Mouse (Mus musculus): ENCODE measurements at regions not wholly inside any gene's neighbourhood (a gene's known extent, or its start where the extent isn't known, plus 50 kb on each side); places are given as distances from the start of the nearest gene placed in this dataset.

DNA sequence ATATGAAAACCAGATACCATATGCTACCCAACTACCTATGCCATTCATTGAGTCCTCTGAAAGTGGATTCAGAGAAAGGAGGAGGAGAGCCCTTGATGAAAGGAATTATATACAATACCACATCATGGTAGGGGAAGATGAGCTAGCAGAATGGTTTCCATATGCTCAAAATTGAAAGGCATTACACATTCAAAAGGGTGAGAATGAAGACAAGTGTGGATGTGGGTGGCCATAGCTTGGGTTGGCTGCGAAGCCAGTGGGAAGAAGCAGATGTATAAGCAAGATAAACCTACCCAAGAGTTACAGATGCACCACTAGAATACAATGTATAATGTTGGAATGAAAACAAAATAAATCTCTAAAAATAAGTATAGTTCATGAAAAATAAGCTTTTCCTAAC, 485.4 kb downstream of the Nova1 start:
- H3K9ac ChIP-seq (ENCODE audit: low read length), result no peak overlapping the region
- no peak for ATAC-seq (replicated peaks; ENCODE audit: low FRiP score, low TSS enrichment, low read depth)
- H3K27ac ChIP-seq (ENCODE audit: low read depth), result no peak overlapping the region
- H3K4me1 ChIP-seq (replicated peaks; ENCODE audit: control insufficient read depth, insufficient read depth, low read length), result no peaks in the 10 kb centered on the region
- H3K27me3 ChIP-seq (replicated peaks; ENCODE audit: control insufficient read depth, insufficient read depth, low read length), result no peaks in the 10 kb centered on the region
- H3K4me3 ChIP-seq (ENCODE audit: low read depth, low read length), result no peak overlapping the region
- 86% methylated on average over 1 of the region's 1 CpGs for WGBS
- H3K9me3 ChIP-seq (ENCODE audit: control insufficient read depth, low read length), result no peaks in the 10 kb centered on the region
- no peak for DNase-seq (ENCODE audit: low spot score)
- no peaks in the 10 kb centered on the region for H3K36me3 ChIP-seq (ENCODE audit: control insufficient read depth, insufficient read depth, low read length)
- H3K4me2 ChIP-seq (ENCODE audit: low read length), result no peak overlapping the region

DNA sequence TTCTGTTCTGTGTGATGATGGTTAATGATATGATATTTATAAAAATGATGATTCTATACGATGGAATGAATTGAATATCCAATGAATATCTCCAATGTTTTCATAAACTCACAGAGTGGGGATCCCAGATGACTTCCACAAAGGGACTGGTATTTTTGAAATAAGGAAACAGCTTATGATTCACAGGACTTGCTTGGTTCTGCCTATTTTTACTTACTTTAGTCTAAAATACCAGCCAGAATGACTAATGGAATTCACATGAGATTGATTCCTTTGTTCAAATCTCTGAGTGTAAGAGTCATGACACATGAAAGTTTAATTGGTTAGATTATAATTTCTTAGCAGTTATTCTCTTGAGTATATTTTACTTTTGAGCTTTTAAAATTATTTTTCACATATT, 490.9 kb downstream of the Nova1 start:
- Histone ChIP-seq H3K27ac (ENCODE audit: low read depth) (no peak overlapping the region), H3K4me2 (ENCODE audit: low read length) (no peak overlapping the region), H3K36me3 (ENCODE audit: control insufficient read depth, insufficient read depth, low read length) (no peaks in the 10 kb centered on the region), H3K4me3 (ENCODE audit: low read depth, low read length) (no peak overlapping the region), H3K27me3 (replicated peaks; ENCODE audit: control insufficient read depth, insufficient read depth, low read length) (no peaks in the 10 kb centered on the region), H3K9ac (ENCODE audit: low read length) (no peak overlapping the region), H3K4me1 (replicated peaks; ENCODE audit: control insufficient read depth, insufficient read depth, low read length) (no peaks in the 10 kb centered on the region), H3K9me3 (ENCODE audit: control insufficient read depth, low read length) (no peaks in the 10 kb centered on the region)
- no peak for DNase-seq (ENCODE audit: low spot score)
- 76% methylated on average over 1 of the region's 1 CpGs for WGBS
- ATAC-seq (replicated peaks; ENCODE audit: low FRiP score, low TSS enrichment, low read depth), result no peak

DNA sequence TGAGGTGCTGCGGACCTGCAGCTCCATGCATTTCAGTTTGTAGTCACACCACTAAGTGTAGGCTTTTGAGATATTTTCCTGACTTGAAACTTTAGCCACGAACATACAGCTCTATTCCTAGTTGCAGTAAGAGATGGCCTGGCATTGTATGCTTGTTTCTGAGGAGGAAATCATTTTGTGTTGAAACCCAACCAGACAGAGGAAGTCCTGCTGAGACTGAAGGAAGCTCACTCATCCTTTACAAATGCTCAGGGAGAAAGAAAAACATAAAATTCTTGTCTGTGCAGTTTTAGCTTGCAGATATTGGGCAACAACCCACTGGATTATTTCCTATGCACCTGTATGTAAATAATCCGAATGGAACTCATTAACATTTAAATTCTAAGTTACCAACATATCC, 495.5 kb downstream of the Nova1 start:
- 72% methylated on average over 3 of the region's 3 CpGs for WGBS
- DNase-seq (ENCODE audit: low spot score) (no peak), ATAC-seq (replicated peaks; ENCODE audit: low FRiP score, low TSS enrichment, low read depth) (no peak)
- Histone ChIP-seq H3K36me3 (ENCODE audit: control insufficient read depth, insufficient read depth, low read length) (no peaks in the 10 kb centered on the region), H3K4me3 (ENCODE audit: low read depth, low read length) (no peak overlapping the region), H3K4me1 (replicated peaks; ENCODE audit: control insufficient read depth, insufficient read depth, low read length) (no peaks in the 10 kb centered on the region), H3K4me2 (ENCODE audit: low read length) (no peak overlapping the region), H3K27ac (ENCODE audit: low read depth) (no peak overlapping the region), H3K9ac (ENCODE audit: low read length) (no peak overlapping the region), H3K27me3 (replicated peaks; ENCODE audit: control insufficient read depth, insufficient read depth, low read length) (no peaks in the 10 kb centered on the region), H3K9me3 (ENCODE audit: control insufficient read depth, low read length) (no peaks in the 10 kb centered on the region)

DNA sequence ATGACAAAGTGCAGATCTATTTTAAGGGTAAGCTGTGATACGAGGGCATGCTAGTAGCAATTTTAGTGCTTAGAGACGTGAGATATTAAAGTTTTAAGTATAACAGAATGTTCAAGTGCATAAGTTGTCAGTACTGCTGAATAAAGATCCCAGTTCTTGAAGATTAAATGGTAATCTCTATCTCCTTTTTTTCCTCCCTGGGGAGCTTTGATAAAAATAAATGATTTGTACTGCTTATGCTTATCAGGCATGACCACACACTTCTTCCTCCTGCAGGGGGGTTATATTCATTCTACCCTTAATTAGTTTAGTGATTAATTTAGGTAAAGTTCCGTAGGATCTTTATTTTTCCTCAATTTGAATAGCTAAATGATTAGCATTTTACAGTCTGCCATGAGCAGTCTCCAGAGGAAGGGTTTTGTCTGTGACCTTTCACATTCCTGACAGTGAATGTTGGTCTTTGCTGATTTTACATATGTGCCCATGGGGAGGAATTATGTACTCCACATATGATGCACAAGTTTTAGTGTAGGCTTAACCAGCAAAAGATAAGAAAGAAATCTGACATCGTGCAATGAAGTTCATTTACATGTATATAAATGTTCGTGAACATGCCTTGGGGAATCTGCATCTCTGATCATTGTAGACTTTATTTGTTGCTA, 515.5 kb downstream of the Nova1 start:
- Histone ChIP-seq H3K27ac (ENCODE audit: low read depth) (no peak overlapping the region), H3K9me3 (ENCODE audit: control insufficient read depth, low read length) (no peaks in the 10 kb centered on the region), H3K4me2 (ENCODE audit: low read length) (no peak overlapping the region), H3K27me3 (replicated peaks; ENCODE audit: control insufficient read depth, insufficient read depth, low read length) (no peaks in the 10 kb centered on the region), H3K9ac (ENCODE audit: low read length) (no peak overlapping the region), H3K4me1 (replicated peaks; ENCODE audit: control insufficient read depth, insufficient read depth, low read length) (no peaks in the 10 kb centered on the region), H3K4me3 (ENCODE audit: low read depth, low read length) (no peak overlapping the region), H3K36me3 (ENCODE audit: control insufficient read depth, insufficient read depth, low read length) (no peaks in the 10 kb centered on the region)
- WGBS, result 82% methylated on average over 5 of the region's 5 CpGs
- no peak for DNase-seq (ENCODE audit: low spot score)
- ATAC-seq (replicated peaks; ENCODE audit: low FRiP score, low TSS enrichment, low read depth), result no peak

DNA sequence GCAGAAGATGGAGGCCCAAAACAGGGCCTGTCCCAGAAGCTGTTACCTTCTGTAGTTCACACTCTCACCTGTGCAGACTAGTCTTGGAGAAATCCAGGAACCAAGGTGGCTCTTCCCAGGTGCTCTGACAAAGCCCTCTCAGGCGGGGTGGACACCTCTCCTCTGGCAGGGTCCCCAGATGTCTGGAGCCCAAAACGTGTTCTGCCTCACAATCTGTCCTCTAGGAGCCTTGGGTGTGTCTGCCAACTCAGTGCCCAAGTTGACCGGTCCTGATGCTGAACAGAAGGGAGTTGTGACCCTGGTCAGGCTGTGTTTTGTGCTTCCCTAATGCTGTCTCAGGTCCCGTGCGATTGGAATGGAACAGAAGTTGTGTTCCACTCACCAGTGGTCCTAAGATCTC, 519.8 kb downstream of the Nova1 start:
- no peak for ATAC-seq (replicated peaks; ENCODE audit: low FRiP score, low TSS enrichment, low read depth)
- 78% methylated on average over 5 of the region's 5 CpGs for WGBS
- DNase-seq (ENCODE audit: low spot score), result no peak

DNA sequence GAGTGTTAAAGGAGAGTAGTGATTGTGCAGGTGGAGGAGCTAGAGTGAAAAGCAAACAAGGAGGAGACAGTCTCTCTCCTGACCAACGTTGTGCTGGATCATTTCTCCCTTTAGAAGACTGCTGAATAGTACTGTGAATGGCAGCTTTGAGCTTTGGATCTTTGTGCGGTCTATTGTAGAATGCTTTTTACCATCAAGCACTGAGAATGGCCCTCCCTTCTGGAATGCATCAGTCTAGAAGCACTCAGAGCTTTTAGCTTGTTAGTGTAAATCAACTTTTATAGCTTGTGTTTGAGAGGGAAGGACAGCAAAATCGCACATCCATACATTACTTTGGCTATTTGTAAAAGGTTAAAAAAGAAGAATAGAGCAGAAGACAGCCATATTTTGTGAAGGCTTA, 534.2 kb downstream of the Nova1 start:
- ATAC-seq (replicated peaks; ENCODE audit: low FRiP score, low TSS enrichment, low read depth) (no peak), DNase-seq (ENCODE audit: low spot score) (no peak)
- H3K4me1 ChIP-seq (replicated peaks; ENCODE audit: control insufficient read depth, insufficient read depth, low read length), result no peaks in the 10 kb centered on the region
- H3K36me3 ChIP-seq (ENCODE audit: control insufficient read depth, insufficient read depth, low read length), result no peaks in the 10 kb centered on the region
- H3K4me2 ChIP-seq (ENCODE audit: low read length), result no peak overlapping the region
- H3K9ac ChIP-seq (ENCODE audit: low read length), result no peak overlapping the region
- WGBS, result 35% methylated on average over 3 of the region's 3 CpGs
- no peaks in the 10 kb centered on the region for H3K9me3 ChIP-seq (ENCODE audit: control insufficient read depth, low read length)
- H3K4me3 ChIP-seq (ENCODE audit: low read depth, low read length), result no peak overlapping the region
- H3K27ac ChIP-seq (ENCODE audit: low read depth), result no peak overlapping the region
- no peaks in the 10 kb centered on the region for H3K27me3 ChIP-seq (replicated peaks; ENCODE audit: control insufficient read depth, insufficient read depth, low read length)

More for the DNA sequence above, 519.8 kb downstream of the Nova1 start:
- no peak overlapping the region for H3K4me3 ChIP-seq (ENCODE audit: low read depth, low read length)
- no peak overlapping the region for H3K27ac ChIP-seq (ENCODE audit: low read depth)
- H3K4me2 ChIP-seq (ENCODE audit: low read length), result no peak overlapping the region
- no peaks in the 10 kb centered on the region for H3K36me3 ChIP-seq (ENCODE audit: control insufficient read depth, insufficient read depth, low read length)
- no peaks in the 10 kb centered on the region for H3K9me3 ChIP-seq (ENCODE audit: control insufficient read depth, low read length)
- H3K9ac ChIP-seq (ENCODE audit: low read length), result no peak overlapping the region
- H3K4me1 ChIP-seq (replicated peaks; ENCODE audit: control insufficient read depth, insufficient read depth, low read length), result no peaks in the 10 kb centered on the region
- no peaks in the 10 kb centered on the region for H3K27me3 ChIP-seq (replicated peaks; ENCODE audit: control insufficient read depth, insufficient read depth, low read length)

DNA sequence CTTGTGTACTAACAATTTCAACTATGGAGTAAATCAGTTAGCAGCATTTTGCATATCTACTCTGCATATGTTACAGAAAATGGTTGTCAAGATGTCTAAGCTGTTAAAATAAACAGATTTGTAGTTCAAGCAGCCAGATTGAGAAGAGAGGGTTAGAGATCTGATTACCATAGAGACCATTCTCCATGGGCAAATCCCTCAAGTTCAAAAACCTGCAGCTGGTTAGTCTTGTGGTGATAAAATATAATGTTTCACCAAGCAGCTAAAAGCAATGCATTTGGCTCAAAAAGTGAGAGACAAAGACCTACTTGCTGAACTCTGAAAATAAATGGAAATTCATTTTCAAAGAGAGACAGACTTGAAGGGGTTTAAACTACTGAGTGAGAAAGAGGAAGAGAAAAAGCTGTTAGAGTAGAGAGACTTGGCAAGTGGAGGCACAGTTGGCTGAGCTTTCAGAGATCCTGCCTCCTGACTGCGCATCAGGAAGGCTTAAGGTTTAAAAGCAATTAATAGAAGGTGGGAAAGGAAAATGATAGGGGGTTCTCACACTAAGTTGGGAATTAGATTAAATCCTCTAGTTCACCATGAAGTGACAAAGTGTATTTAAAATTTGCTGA, 570.2 kb downstream of the Nova1 start:
- no peak for DNase-seq (ENCODE audit: low spot score)

DNA sequence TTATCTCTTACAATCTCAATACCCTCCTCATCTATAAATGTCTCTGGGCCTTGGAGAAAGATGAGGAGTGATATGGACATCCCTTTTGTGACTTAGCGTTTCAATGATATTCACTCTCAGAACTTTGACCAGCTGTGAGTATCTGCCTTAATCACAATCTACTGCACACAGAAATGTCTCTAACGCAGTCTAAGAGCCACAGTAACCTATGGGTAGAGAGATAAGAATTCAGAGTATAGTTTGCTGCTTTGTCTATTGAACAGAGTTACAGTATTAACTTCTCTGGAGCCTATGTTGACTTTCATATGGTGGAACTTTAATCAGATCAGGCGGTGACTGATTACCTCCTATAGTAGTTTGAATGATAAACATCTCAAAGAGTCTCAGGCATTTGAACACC, 573.8 kb downstream of the Nova1 start:
- WGBS, result 82% methylated on average over 3 of the region's 3 CpGs
- ATAC-seq (replicated peaks; ENCODE audit: low FRiP score, low TSS enrichment, low read depth) (no peak), DNase-seq (ENCODE audit: low spot score) (no peak)
- Histone ChIP-seq H3K27me3 (replicated peaks; ENCODE audit: control insufficient read depth, insufficient read depth, low read length) (no peaks in the 10 kb centered on the region), H3K4me2 (ENCODE audit: low read length) (no peak overlapping the region), H3K9ac (ENCODE audit: low read length) (no peak overlapping the region), H3K36me3 (ENCODE audit: control insufficient read depth, insufficient read depth, low read length) (no peaks in the 10 kb centered on the region), H3K9me3 (ENCODE audit: control insufficient read depth, low read length) (no peaks in the 10 kb centered on the region), H3K27ac (ENCODE audit: low read depth) (no peak overlapping the region), H3K4me3 (ENCODE audit: low read depth, low read length) (no peak overlapping the region), H3K4me1 (replicated peaks; ENCODE audit: control insufficient read depth, insufficient read depth, low read length) (no peaks in the 10 kb centered on the region)

More for the DNA sequence above, 570.2 kb downstream of the Nova1 start:
- Histone ChIP-seq H3K4me2 (ENCODE audit: low read length) (no peak overlapping the region), H3K9ac (ENCODE audit: low read length) (no peak overlapping the region), H3K4me1 (replicated peaks; ENCODE audit: control insufficient read depth, insufficient read depth, low read length) (no peaks in the 10 kb centered on the region), H3K36me3 (ENCODE audit: control insufficient read depth, insufficient read depth, low read length) (no peaks in the 10 kb centered on the region), H3K4me3 (ENCODE audit: low read depth, low read length) (no peak overlapping the region), H3K27ac (ENCODE audit: low read depth) (no peak overlapping the region), H3K27me3 (replicated peaks; ENCODE audit: control insufficient read depth, insufficient read depth, low read length) (no peaks in the 10 kb centered on the region), H3K9me3 (ENCODE audit: control insufficient read depth, low read length) (no peaks in the 10 kb centered on the region)
- ATAC-seq (replicated peaks; ENCODE audit: low FRiP score, low TSS enrichment, low read depth), result no peak
- WGBS, result 78% methylated on average over 1 of the region's 1 CpGs

DNA sequence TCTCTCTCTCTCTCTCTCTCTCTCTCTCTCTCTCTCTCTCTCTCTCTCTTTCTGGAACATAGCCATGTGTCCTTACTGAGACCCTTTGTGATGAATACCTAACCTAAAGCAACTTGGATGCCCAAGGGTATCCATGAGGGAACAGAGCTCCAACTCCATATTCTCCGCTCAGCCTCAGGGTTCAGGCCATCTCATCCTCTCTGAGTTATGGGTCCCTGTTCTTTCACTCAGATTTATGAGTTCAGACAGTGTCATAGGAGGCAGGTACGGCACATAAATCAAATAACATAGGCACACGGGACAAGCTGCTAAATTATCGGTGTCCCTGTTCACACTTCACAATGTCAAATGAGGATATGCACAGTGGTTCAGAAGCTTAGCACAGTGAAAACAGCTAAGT, 586.4 kb downstream of the Nova1 start:
- H3K9me3 ChIP-seq (ENCODE audit: control insufficient read depth, low read length), result no peaks in the 10 kb centered on the region
- no peak overlapping the region for H3K27ac ChIP-seq (ENCODE audit: low read depth)
- no peak overlapping the region for H3K4me2 ChIP-seq (ENCODE audit: low read length)
- H3K4me1 ChIP-seq (replicated peaks; ENCODE audit: control insufficient read depth, insufficient read depth, low read length), result no peaks in the 10 kb centered on the region
- no peaks in the 10 kb centered on the region for H3K27me3 ChIP-seq (replicated peaks; ENCODE audit: control insufficient read depth, insufficient read depth, low read length)
- no peaks in the 10 kb centered on the region for H3K36me3 ChIP-seq (ENCODE audit: control insufficient read depth, insufficient read depth, low read length)
- 86% methylated on average over 4 of the region's 4 CpGs for WGBS
- no peak overlapping the region for H3K9ac ChIP-seq (ENCODE audit: low read length)
- DNase-seq (ENCODE audit: low spot score) (no peak), ATAC-seq (replicated peaks; ENCODE audit: low FRiP score, low TSS enrichment, low read depth) (no peak)
- no peak overlapping the region for H3K4me3 ChIP-seq (ENCODE audit: low read depth, low read length)

Measured in intestine, embryonic 14.5 days (tissue).